Mouse (Mus musculus) hindbrain, embryonic 15.5 days (tissue): ENCODE results near the gene Gm2035. TPM values are rescaled to one million over a fixed set of nuclear protein-coding genes. Genes with fewer than 3 reads are reported as not detected.
"Not testable (repeated sequence)": the region's sequence is repeated elsewhere in the genome, so short reads cannot be mapped to it uniquely, and the experiment has no call there.

Source experiments
- ATAC-seq: fragments of 200-750 bp; cut with Nextera tagmentation; 2 replicates; pipeline ENCODE4 v1.8.0; 2017; ENCODE audit warnings: low read depth, moderate number of reproducible peaks, moderate TSS enrichment; ENCODE audit not compliant: low FRiP score
- H3K27ac ChIP-seq: fragments of 300-500 bp; sonication (generic); replicated peaks from 2 replicates; pipeline ENCODE4 v1.5.1; 2015; ENCODE audit warnings: mild to moderate bottlenecking, inconsistent platforms
- H3K27me3 ChIP-seq: fragments of 300-500 bp; sonication (generic); 2 replicates; pipeline ENCODE4 v1.6.1; 2015; ENCODE audit warnings: control low read depth, inconsistent platforms
- H3K36me3 ChIP-seq: fragments of 300-500 bp; sonication (generic); 2 replicates; pipeline ENCODE4 v1.6.1; 2015; ENCODE audit warnings: control low read depth, inconsistent platforms
- H3K4me1 ChIP-seq: fragments of 300-500 bp; sonication (generic); replicated peaks from 2 replicates; pipeline ENCODE4 v1.6.1; 2015; ENCODE audit warnings: control low read depth, inconsistent platforms
- H3K4me2 ChIP-seq: fragments of 300-500 bp; sonication (generic); 2 replicates; pipeline ENCODE4 v1.6.1; 2015; ENCODE audit warnings: moderate library complexity, mild to moderate bottlenecking, inconsistent platforms
- H3K4me3 ChIP-seq: fragments of 300-500 bp; sonication (generic); 2 replicates; pipeline ENCODE4 v1.5.1; 2015; ENCODE audit warnings: mild to moderate bottlenecking, inconsistent platforms
- H3K9ac ChIP-seq: fragments of 300-500 bp; sonication (generic); 2 replicates; pipeline ENCODE4 v1.6.1; 2015; ENCODE audit warnings: inconsistent platforms
- H3K9me3 ChIP-seq: fragments of 300-500 bp; sonication (generic); 2 replicates; pipeline ENCODE4 v1.6.1; 2016; ENCODE audit warnings: control low read depth, inconsistent platforms
- WGBS: fragments of 180-500 bp; shearing (Covaris S2); methylation state at CpG from one replicate; pipeline ENCODE4 v1.1.7; 2015; 5-methylcytosine and 5-hydroxymethylcytosine counted together
- polyA plus RNA-seq: library from polyadenylated mRNA; unstranded; fragments of >200 nt; fragmentation: Nextera tagmentation; extraction: Ambion mirVana; gene quantifications from 2 replicates; pipeline ENCODE4 v1.2.1, GENCODE M21; 2015

The Gm2035 gene
- polyA plus RNA-seq = not detected in 2 replicates

- H3K27ac ChIP-seq, H3K27me3 ChIP-seq, H3K4me2 ChIP-seq, H3K4me1 ChIP-seq, H3K9ac ChIP-seq, H3K4me3 ChIP-seq, H3K36me3 ChIP-seq, ATAC-seq, H3K9me3 ChIP-seq: not testable (repeated sequence)
- WGBS = 78% methylated on average over 2 of the region's 2 CpGs
These were observed at the start of gene Gm2035 for GRCm38 (mm10) chr12:87919721-87920120. Gm2035 (minus strand) TSS chr12:87919857.

DNA sequence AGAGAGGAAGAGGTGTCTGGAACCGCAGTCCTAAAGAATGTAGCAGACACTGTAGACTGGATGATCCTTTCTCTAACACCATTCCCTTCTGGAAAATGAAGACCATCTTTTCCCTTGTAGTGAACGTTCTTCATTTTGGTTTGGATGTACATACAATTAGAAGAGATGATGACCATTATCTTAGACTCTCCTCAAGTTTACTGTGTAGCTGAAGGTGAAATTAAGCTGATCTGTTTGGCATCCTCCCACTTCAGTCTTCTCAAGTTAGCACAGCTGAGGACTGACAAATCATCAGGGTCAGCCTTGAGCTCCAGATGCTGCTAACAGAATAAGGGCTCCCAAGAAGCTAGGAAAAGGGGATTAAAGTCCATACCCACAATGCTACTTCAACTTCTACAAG is 34.1 kb upstream of the Gm2035 start, which contains the start of gene Gm2042:
Gene Gm2042, plus strand, starts transcription at position 301 of the 400 bp plus-strand sequence.
- not testable (repeated sequence) for ATAC-seq, H3K9me3 ChIP-seq, H3K36me3 ChIP-seq, H3K4me3 ChIP-seq, H3K27ac ChIP-seq, H3K9ac ChIP-seq, H3K4me2 ChIP-seq, H3K27me3 ChIP-seq, H3K4me1 ChIP-seq
- 98% methylated on average over 2 of the region's 2 CpGs for WGBS

DNA sequence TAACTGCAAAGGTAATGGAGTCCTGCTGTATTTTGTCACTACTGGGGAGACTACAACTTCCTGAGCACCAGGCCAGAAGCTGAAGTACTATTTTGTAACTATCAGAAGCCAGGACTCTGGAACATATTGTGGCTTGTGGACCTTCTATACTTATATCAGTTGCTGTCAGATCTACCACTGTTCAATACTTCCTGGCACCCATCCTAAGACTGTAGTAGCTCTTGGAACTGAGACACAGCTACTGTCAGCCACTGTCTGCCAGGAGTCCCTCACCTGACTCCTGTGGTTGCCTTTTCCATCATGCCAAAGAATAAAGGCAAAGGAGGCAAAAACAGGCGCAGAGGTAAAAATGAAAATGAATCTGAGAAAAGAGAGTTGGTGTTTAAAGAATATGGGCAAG is 24.6 kb downstream of the Gm2035 start, which contains the start of gene Gm2022:
Gene Gm2022, plus strand, starts transcription at position 301 of the 400 bp plus-strand sequence.
- WGBS = 92% methylated on average over 1 of the region's 1 CpGs
- not testable (repeated sequence) for H3K4me2 ChIP-seq, H3K36me3 ChIP-seq, H3K4me1 ChIP-seq, H3K9me3 ChIP-seq, H3K4me3 ChIP-seq, H3K27me3 ChIP-seq, H3K9ac ChIP-seq, ATAC-seq, H3K27ac ChIP-seq

GRCm38 (mm10) chr12:87873772-87874171 is 45.9 kb downstream of the Gm2035 start, which contains the start of gene Gm2016:
Gm2016 (plus strand) TSS chr12:87874072.
- WGBS = 85% methylated on average over 5 of the region's 5 CpGs
- H3K4me1 ChIP-seq, H3K36me3 ChIP-seq, H3K9me3 ChIP-seq, H3K9ac ChIP-seq, H3K27me3 ChIP-seq, H3K4me3 ChIP-seq, H3K4me2 ChIP-seq, ATAC-seq, H3K27ac ChIP-seq: not testable (repeated sequence)

Other genes starting within 250 kb of the Gm2035 start
- not detected in 2 replicates for gene Gm21319, start 144.1 kb downstream of the Gm2035 start, polyA plus RNA-seq
- not detected in 2 replicates for gene Gm21936, start 124.3 kb downstream of the Gm2035 start, polyA plus RNA-seq
- gene BB287469, start 103.3 kb downstream of the Gm2035 start, polyA plus RNA-seq = not detected in 2 replicates
- gene Gm2001, start 77.5 kb downstream of the Gm2035 start, polyA plus RNA-seq = not detected in 2 replicates
- not detected in 2 replicates for gene Gm2016, start 45.8 kb downstream of the Gm2035 start, polyA plus RNA-seq
- gene Gm2022, start 24.5 kb downstream of the Gm2035 start, polyA plus RNA-seq = not detected in 2 replicates
- not detected in 2 replicates for gene Gm2042, start 34.2 kb upstream of the Gm2035 start, polyA plus RNA-seq
- gene Gm2075, start 92.0 kb upstream of the Gm2035 start, polyA plus RNA-seq = not detected in 2 replicates
- not detected in 2 replicates for gene Gm6803, start 98.9 kb upstream of the Gm2035 start, polyA plus RNA-seq
- not detected in 2 replicates for gene Gm2056, start 107.1 kb upstream of the Gm2035 start, polyA plus RNA-seq
- gene Gm16368, start 163.8 kb upstream of the Gm2035 start, polyA plus RNA-seq = not detected in 2 replicates